Mouse (Mus musculus): ENCODE results near the gene Sirpa. TPM values are rescaled to one million over a fixed set of nuclear protein-coding genes. Genes with fewer than 3 reads are reported as not detected.

The Sirpa gene
- total and polyA plus RNA-seq, 3 experiments, result 20.4 to 30.6 (median 27.1) TPM

DNA sequence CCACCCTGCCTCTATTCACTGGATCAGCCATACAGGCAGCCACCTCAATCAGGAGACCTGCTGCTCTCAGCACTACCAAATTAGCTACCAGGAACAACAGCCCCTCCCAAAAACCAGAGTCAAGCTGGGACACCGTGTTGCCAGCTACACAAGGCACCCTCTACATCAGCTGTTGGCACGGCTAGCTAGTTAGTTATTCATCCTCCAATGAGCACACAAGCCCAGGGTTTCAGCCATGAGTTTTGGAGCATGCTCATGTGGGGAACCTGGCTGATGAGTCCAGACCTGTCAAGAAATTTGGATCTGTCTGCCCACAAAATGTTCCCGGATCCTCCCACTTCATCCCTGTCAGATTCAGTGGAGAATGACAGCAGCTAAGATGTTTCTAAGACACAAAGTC, 30.8 kb upstream of the Sirpa start:
- no peak for DNase-seq (ENCODE audit: extremely low read depth)
- Histone ChIP-seq H3K27me3 (replicated peaks) (peaks cover 1% of the 10 kb centered on the region), H3K27ac (ENCODE audit: insufficient read depth, low read depth) (no peak overlapping the region), H3K4me3 (replicated peaks in 1 of 3; ENCODE audit: low read depth in 2 of 3, low read length in 2 of 3, poor library complexity in 1 of 3) (no peak overlapping the region), H3K9ac (ENCODE audit: insufficient read depth, low read depth) (no peak overlapping the region), H3K79me2 (replicated peaks; ENCODE audit: control insufficient read depth, extremely low read depth, insufficient read depth, poor library complexity, severe bottlenecking) (no peaks in the 10 kb centered on the region), H3K36me3 (replicated peaks in 1 of 2; ENCODE audit: control insufficient read depth in 1 of 2, insufficient read depth in 1 of 2, low read length in 1 of 2) (no peaks in the 10 kb centered on the region), H3K4me2 (ENCODE audit: insufficient read depth, low read depth, poor library complexity, severe bottlenecking) (no peak overlapping the region), H3K4me1 (ENCODE audit: control insufficient read depth in 1 of 2, insufficient read depth in 2 of 2) (peaks cover 2 to 11% of the 10 kb centered on the region in 2 experiments; a peak in 2 of 4 replicates), H3K9me3 (replicated peaks; ENCODE audit: low read length) (no peaks in the 10 kb centered on the region)
- dilution Hi-C loops (cut with MboI; ENCODE audit: extremely low pct_ligation_motif_present, extremely low pct_unique_long_range_greater_than_20kb, low sequenced_read_pairs) (no loop called here), in situ Hi-C loops (cut with MboI; ENCODE audit: low pct_ligation_motif_present, low pct_unique_long_range_greater_than_20kb, low sequenced_read_pairs) (no loop called here)
- TF ChIP-seq ZNF384 (IDR thresholded peaks at IDR 0.05; ENCODE audit: low read depth, low read length), result no peak
- no peak for TF ChIP-seq POLR2AphosphoS2 (IDR thresholded peaks at IDR 0.05; ENCODE audit: low read depth, low read length)
- TF ChIP-seq CHD1 (IDR thresholded peaks at IDR 0.05; ENCODE audit: low read depth, low read length), result no peak
- no peak for TF ChIP-seq MAX (IDR thresholded peaks at IDR 0.05; ENCODE audit: low read length)
- TF ChIP-seq RCOR1 (conservative IDR thresholded peaks at IDR 0.05; ENCODE audit: low read depth, low read length), result no peak
- no peak for TF ChIP-seq ELF1 (IDR thresholded peaks at IDR 0.05; ENCODE audit: low read depth, low read length)
- TF ChIP-seq PAX5 (IDR thresholded peaks at IDR 0.05; ENCODE audit: low read length), result no peak
- TF ChIP-seq MAFK (IDR thresholded peaks at IDR 0.05; ENCODE audit: insufficient replicate concordance, low read length), result no peak
- no peak for TF ChIP-seq NRF1 (IDR thresholded peaks at IDR 0.05; ENCODE audit: low read depth, low read length)

DNA sequence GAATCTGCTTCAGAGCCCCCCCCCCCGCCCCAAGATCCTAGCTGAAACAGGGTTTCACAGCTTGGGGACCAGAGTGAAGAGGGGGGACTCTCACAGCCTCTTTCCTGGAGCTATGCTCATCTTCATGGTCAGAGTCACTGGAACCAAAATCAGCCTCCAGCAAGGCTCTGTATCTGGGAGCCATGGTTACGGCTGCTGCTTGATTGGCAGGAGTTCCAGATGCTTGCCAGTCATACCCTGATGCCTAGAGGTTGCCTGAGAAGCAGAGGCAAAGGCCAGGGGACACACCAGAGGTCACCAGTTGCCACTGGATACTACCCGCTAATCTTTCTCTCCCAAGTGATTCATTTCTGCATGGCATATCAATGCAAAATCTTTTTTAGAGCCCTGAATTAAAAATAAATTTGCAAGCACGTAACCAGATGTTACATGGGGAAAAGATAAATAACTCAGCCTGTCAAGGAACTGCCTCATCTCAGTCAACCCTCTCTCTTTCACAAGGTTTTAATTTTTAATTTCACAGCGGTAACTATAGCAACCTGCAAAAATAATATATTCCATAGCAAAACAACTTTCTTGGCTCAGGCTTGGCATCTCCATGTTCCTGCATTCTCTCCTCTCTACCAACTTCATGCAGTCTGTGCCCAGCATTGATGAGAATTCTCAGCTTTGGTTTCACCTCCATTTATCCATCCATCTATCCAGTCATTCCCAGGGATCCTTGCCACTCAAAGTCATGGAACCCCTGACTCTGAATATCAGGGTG, 28.5 kb upstream of the Sirpa start:
- dilution Hi-C loops (cut with MboI; ENCODE audit: extremely low pct_ligation_motif_present, extremely low pct_unique_long_range_greater_than_20kb, low sequenced_read_pairs), result no loop called here
- in situ Hi-C loops (cut with MboI; ENCODE audit: low pct_ligation_motif_present, low pct_unique_long_range_greater_than_20kb, low sequenced_read_pairs), result no loop called here

More for the DNA sequence above, 28.5 kb upstream of the Sirpa start:
- Histone ChIP-seq H3K27me3 (replicated peaks) (peaks cover 1% of the 10 kb centered on the region), H3K9ac (ENCODE audit: insufficient read depth, low read depth) (no peak overlapping the region), H3K4me2 (ENCODE audit: insufficient read depth, low read depth, poor library complexity, severe bottlenecking) (no peak overlapping the region), H3K4me1 (ENCODE audit: control insufficient read depth in 1 of 2, insufficient read depth in 2 of 2) (no peaks in the 10 kb centered on the region), H3K9me3 (replicated peaks; ENCODE audit: low read length) (no peaks in the 10 kb centered on the region), H3K27ac (ENCODE audit: insufficient read depth, low read depth) (no peak overlapping the region), H3K4me3 (replicated peaks in 1 of 3; ENCODE audit: low read depth in 2 of 3, low read length in 2 of 3, poor library complexity in 1 of 3) (no peak overlapping the region), H3K36me3 (replicated peaks in 1 of 2; ENCODE audit: control insufficient read depth in 1 of 2, insufficient read depth in 1 of 2, low read length in 1 of 2) (no peaks in the 10 kb centered on the region), H3K79me2 (replicated peaks; ENCODE audit: control insufficient read depth, extremely low read depth, insufficient read depth, poor library complexity, severe bottlenecking) (no peaks in the 10 kb centered on the region)
- TF ChIP-seq RCOR1 (conservative IDR thresholded peaks at IDR 0.05; ENCODE audit: low read depth, low read length), result no peak
- no peak for TF ChIP-seq ZMIZ1 (IDR thresholded peaks at IDR 0.05; ENCODE audit: low read depth, low read length)
- TF ChIP-seq MAX (IDR thresholded peaks at IDR 0.05; ENCODE audit: low read length), result no peak
- no peak for TF ChIP-seq USF1 (IDR thresholded peaks at IDR 0.05; ENCODE audit: low read depth, low read length)
- no peak for TF ChIP-seq TCF12 (IDR thresholded peaks at IDR 0.05; ENCODE audit: low read depth, low read length)
- no peak for TF ChIP-seq PAX5 (IDR thresholded peaks at IDR 0.05; ENCODE audit: low read length)
- TF ChIP-seq ZC3H11A (IDR thresholded peaks at IDR 0.05; ENCODE audit: low read depth, low read length), result no peak
- TF ChIP-seq CHD2 (IDR thresholded peaks at IDR 0.05; ENCODE audit: low read length), result no peak
- no peak for TF ChIP-seq BHLHE40 (IDR thresholded peaks at IDR 0.05; ENCODE audit: low read depth, low read length)
- no peak for TF ChIP-seq ETS1 (conservative IDR thresholded peaks at IDR 0.05; ENCODE audit: low read depth, low read length)
- no peak for TF ChIP-seq IRF4 (IDR thresholded peaks at IDR 0.05; ENCODE audit: low read depth, low read length)
- no peak for TF ChIP-seq HCFC1 (IDR thresholded peaks at IDR 0.05; ENCODE audit: low read depth, low read length)
- TF ChIP-seq ZNF384 (IDR thresholded peaks at IDR 0.05; ENCODE audit: low read depth, low read length), result no peak
- no peak for TF ChIP-seq POLR2AphosphoS2 (IDR thresholded peaks at IDR 0.05; ENCODE audit: low read depth, low read length)
- TF ChIP-seq ZKSCAN1 (IDR thresholded peaks at IDR 0.05; ENCODE audit: borderline replicate concordance, low read depth, low read length), result no peak
- no peak for TF ChIP-seq CHD1 (IDR thresholded peaks at IDR 0.05; ENCODE audit: low read depth, low read length)
- no peak for TF ChIP-seq ELF1 (IDR thresholded peaks at IDR 0.05; ENCODE audit: low read depth, low read length)
- no peak for TF ChIP-seq MXI1 (IDR thresholded peaks at IDR 0.05; ENCODE audit: low read depth, low read length)
- no peak for TF ChIP-seq UBTF (IDR thresholded peaks at IDR 0.05; ENCODE audit: low read depth, low read length)
- no peak for TF ChIP-seq GABPA (IDR thresholded peaks at IDR 0.05; ENCODE audit: insufficient replicate concordance, low read depth, low read length)
- no peak for DNase-seq (ENCODE audit: extremely low read depth)
